Mouse (Mus musculus) thymus, postnatal 4 days (tissue): Measurements from ENCODE around the gene Epn1.

ENCODE experiments used
- DNase-seq: peaks from one replicate; pipeline ENCODE4 v3.0.0; 2021

Epn1 gene

DNA sequence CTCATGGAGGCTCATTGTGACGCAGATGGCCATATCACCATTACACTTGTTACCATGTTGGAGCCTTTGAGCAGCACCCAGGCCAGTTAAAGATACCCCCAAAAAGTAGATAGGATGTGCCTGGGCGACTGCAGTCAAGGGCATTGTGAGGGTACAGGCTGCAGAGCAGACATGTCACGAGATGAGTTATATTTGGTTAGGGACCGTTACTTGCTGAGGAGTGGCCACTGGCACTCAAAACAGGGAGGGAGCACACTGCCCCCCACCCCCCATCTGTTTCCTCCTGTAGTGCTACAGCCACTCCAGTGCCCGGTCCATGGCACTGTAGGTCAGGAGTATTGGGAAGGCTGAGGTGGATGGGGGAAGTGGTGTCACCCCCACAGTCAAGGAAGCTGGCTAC lies 18.7 kb downstream of the Epn1 start:
- no peak for DNase-seq

DNA sequence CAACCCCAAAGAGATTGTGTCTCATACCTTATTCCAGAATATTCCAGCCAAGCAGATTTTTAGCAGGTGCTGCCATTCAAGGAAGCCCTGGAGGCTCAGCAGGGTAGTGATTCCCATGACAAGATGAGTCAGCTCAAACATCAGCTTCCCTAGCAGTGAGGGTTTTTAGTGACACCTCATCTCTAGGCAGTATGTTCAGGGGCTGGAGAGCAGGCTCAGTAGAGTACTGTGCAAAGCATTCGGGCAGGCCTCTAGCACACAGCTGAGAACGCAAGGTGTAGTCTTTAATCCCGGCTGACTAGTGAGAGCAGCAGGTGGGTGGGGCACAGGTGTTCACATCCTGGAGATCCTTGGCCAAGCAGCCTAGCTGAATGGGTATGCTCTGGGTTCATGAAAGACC lies 19.8 kb downstream of the Epn1 start:
- DNase-seq = no peak

GRCm38 (mm10) chr7:5101066-5101663 lies 21.1 kb downstream of the Epn1 start:
- DNase-seq = no peak

GRCm38 (mm10) chr7:5102564-5102963 lies 22.5 kb downstream of the Epn1 start:
- no peak for DNase-seq

DNA sequence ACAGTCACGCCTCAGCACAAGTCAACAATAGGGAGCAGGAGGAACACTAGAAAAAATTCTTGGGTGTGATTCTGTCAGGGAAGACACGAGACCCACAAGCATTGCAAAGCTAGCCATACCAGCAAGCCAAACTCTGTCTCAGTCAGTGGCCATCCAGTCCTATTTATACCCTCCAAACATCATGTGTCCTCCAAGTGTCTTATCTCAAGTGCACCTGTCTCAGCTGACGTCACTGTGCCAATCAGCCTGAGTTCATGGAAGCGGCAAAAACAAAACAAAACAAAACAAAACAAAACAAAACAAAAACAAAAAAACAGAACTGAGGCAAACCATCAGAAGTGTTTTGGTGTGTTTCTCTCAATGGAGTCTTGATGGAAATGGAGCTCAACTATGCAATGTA lies 28.2 kb downstream of the Epn1 start:
- DNase-seq = no peak

DNA sequence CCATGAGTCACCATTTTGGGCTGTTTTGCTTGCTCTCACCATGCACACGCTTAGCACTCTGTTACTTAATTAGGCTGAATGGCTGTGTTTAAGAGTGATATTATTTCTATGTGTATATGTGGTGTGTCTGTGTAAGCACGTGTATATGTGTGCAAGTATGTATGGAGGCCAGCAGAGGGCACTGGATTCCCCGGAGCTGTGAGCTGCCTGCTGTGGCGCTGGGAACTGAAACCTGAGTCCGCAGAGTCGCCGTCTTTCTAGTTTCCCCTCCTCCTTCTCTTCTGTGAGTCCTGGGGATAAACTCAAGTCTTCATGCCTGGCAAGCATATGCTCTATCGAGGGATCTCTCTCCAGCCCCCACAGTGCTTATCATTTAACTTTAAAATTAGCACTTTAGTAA lies 29.3 kb downstream of the Epn1 start:
- DNase-seq = no peak

DNA sequence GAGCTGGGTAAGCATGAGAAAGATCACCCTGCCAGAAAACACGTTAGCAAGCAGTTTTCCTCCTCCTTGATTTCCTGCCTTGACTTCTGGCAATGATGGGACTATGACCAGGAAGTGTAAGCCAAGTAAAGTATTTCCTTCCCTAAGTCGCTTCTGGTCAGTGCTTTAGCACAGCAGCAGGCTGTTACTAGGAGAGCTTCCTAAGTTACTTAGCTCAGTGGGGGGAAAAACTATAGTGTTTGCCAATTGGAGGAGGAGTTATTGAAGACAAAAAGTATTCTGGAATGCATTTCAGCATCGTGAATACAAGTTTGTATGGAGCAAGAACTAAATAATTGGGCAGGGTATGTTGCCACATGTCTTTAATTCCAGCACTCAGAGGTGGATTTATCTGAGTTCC lies 32.7 kb downstream of the Epn1 start:
- DNase-seq = no peak

- no peak for DNase-seq
Measured at GRCm38 (mm10) chr7:5116850-5117249, 36.8 kb downstream of the Epn1 start, which contains the start of gene Rfpl4. TSS of gene Rfpl4 (minus strand) at chr7:5116950.

GRCm38 (mm10) chr7:5125078-5125477 lies 45.0 kb downstream of the Epn1 start:
- no peak for DNase-seq

DNA sequence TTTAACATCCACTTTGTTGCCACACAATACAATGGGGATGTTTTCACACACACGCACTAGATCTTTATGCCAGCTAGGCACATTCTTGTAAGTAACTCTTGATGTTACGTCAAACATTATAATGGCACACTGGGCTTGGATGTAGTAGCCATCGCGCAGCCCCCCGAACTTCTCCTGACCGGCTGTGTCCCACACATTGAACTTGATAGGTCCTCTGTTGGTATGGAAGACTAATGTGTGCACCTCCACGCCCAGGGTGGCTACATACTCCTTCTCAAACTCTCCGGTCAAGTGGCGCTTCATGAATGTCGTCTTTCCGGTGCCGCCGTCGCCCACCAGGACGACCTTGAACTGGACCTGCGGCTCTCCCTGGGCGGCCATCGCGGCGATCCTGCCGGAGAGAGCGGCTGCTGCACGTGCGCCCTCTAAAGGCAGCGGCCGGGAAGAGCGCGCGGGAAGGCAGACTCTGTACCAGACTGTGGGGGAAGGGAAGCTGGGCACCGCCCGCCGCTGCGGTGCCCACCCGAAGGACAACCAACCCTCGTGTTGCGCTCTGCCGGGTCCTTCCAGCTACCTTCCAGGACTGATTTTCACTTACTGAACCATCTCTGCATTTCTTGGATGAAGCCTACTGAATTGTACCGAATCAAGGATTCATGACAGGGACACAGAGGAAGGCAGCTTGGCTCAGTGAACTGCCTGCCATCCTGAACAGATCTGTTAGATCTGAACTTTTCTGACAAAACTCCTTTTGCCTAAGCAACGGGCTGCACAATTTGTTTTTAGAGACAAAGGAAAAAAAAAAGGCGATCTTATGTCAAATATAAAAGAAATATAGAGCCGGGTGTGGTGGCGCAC lies 45.7 kb downstream of the Epn1 start, which contains the start of gene Rasl2-9:
Rasl2-9 (minus strand) TSS at position 402 of the 858 bp plus-strand sequence.
- DNase-seq = peak; percentile 81
